Mouse (Mus musculus): ENCODE results near the gene Ndufs2.
"Not testable (repeated sequence)": the region's sequence is repeated elsewhere in the genome, so short reads cannot be mapped to it uniquely, and the experiment has no call there.

Gene Ndufs2

GRCm38 (mm10) chr1:171251594-171252324 is 571 bp upstream of the Ndufs2 start:
- DNase-seq: no peak

GRCm38 (mm10) chr1:171249913-171250600 is 1.1 kb downstream of the Ndufs2 start, which contains the start of gene Adamts4:
Gene Adamts4 (plus strand): TSS chr1:171250421.
- DNase-seq: peak; percentile 23 to 34

GRCm38 (mm10) chr1:171248386-171249226 is 2.6 kb downstream of the Ndufs2 start:
- no peak for DNase-seq

GRCm38 (mm10) chr1:171247916-171248315 is 3.3 kb downstream of the Ndufs2 start:
- DNase-seq: no peak

GRCm38 (mm10) chr1:171247453-171247841 is 3.7 kb downstream of the Ndufs2 start:
- DNase-seq: peak in 1 of 2 experiments; percentile 24

GRCm38 (mm10) chr1:171246709-171247452 is 4.3 kb downstream of the Ndufs2 start:
- peak; percentile 97 to 99 for DNase-seq

- no peak for DNase-seq
These were observed 5.8 kb downstream of the Ndufs2 start for GRCm38 (mm10) chr1:171245353-171245752.

- DNase-seq: not testable (repeated sequence)
These were observed 9.2 kb downstream of the Ndufs2 start for GRCm38 (mm10) chr1:171241952-171242351.

- no peak for DNase-seq
These were observed 10.3 kb downstream of the Ndufs2 start for GRCm38 (mm10) chr1:171240911-171241310.

GRCm38 (mm10) chr1:171239992-171240744 is 11.0 kb downstream of the Ndufs2 start:
- DNase-seq: no peak

- DNase-seq: peak in 1 of 2 experiments; percentile 61
These were observed 12.7 kb downstream of the Ndufs2 start for GRCm38 (mm10) chr1:171238463-171238862.

- DNase-seq: no peak
These were observed 13.8 kb downstream of the Ndufs2 start for GRCm38 (mm10) chr1:171237438-171237837.

- DNase-seq: no peak
These were observed 15.4 kb downstream of the Ndufs2 start for GRCm38 (mm10) chr1:171235791-171236190.

- no peak for DNase-seq
These were observed 16.6 kb downstream of the Ndufs2 start for GRCm38 (mm10) chr1:171234538-171234937.

GRCm38 (mm10) chr1:171234126-171234525 is 17.1 kb downstream of the Ndufs2 start, which contains the start of gene Fcer1g:
Gene Fcer1g (minus strand): TSS chr1:171234365.
- no peak for DNase-seq

- DNase-seq: no peak
These were observed 18.1 kb downstream of the Ndufs2 start for GRCm38 (mm10) chr1:171232800-171233730.

- DNase-seq: no peak
These were observed 18.8 kb downstream of the Ndufs2 start for GRCm38 (mm10) chr1:171232348-171232747.

- DNase-seq: no peak
These were observed 19.3 kb downstream of the Ndufs2 start for GRCm38 (mm10) chr1:171231844-171232243.

- DNase-seq: no peak
These were observed 21.0 kb downstream of the Ndufs2 start for GRCm38 (mm10) chr1:171230215-171230614.

- no peak for DNase-seq
These were observed 21.4 kb downstream of the Ndufs2 start for GRCm38 (mm10) chr1:171229750-171230149.
